ENCODE assay signal across 14 mouse cellular contexts in genomic region chr2:80025597-80025996, GRCm38 (mm10).
"Had no signal": no experiment of that assay in that cellular context is flagged by ENCODE, and none has a peak within 500 bp of the region (broad histone marks: within the 10 kb centered on the region; RNA-seq: fewer than 3 reads in every experiment).

No protein-coding gene starts in this region.

- H3K27me3 ChIP-seq: midbrain, embryonic 13.5 days; neural tube, embryonic 15.5 days had no signal

- DNase-seq: kidney, adult 8-10 months; lung, adult 2 months; lung, postnatal 10 days; spleen, adult 18-20 months; thymus, adult 18-20 months; thymus, postnatal 14 days had no signal

- H3K4me2 ChIP-seq: midbrain, embryonic 13.5 days; neural tube, embryonic 15.5 days had no signal

- H3K36me3 ChIP-seq: limb, embryonic 10.5 days; midbrain, embryonic 13.5 days; neural tube, embryonic 15.5 days had no signal

- H3K4me3 ChIP-seq: left cerebral cortex, adult 2 months; limb, embryonic 10.5 days; midbrain, embryonic 13.5 days; myocyte; neural tube, embryonic 15.5 days had no signal

- H3K4me1 ChIP-seq: limb, embryonic 10.5 days; midbrain, embryonic 13.5 days; neural tube, embryonic 15.5 days had no signal

- ATAC-seq: intestine, postnatal 0 days; midbrain, embryonic 13.5 days had no signal

- H3K9ac ChIP-seq: liver, embryonic 14.5 days; midbrain, embryonic 13.5 days; neural tube, embryonic 15.5 days had no signal

- H3K27ac ChIP-seq: left cerebral cortex, adult 2 months; limb, embryonic 10.5 days; liver, embryonic 14.5 days; macrophage; midbrain, embryonic 13.5 days; neural tube, embryonic 15.5 days had no signal

- H3K9me3 ChIP-seq: limb, embryonic 10.5 days; midbrain, embryonic 13.5 days; neural tube, embryonic 15.5 days had no signal
